Mouse (Mus musculus): ENCODE measurements around the gene Xbp1.

DNA sequence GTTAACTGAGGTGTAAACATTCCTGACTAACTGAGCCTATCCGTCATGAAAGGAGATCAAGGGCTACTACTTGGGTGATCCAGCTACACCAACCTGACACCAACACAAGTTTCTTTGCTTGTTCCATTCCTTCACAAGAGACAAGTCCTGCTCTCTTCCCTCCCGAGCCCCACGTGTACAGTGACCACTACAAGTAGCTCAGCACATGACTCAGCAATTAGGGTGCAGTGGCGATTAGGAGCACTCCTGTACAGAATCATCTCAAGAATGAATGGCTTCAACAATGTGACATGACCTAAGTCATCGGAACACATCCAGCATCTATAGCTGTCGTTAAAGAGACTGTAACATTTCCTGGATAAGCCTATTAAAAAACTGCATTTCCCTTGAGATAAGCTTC is 10.3 kb downstream of the Xbp1 start:
- TF ChIP-seq CTCF (IDR thresholded peaks at IDR 0.05; ENCODE audit: low read depth, low read length) (no peak), POLR2A (IDR thresholded peaks at IDR 0.05; ENCODE audit: borderline replicate concordance, low read depth, low read length) (no peak)
